Mouse (Mus musculus): Measurements from ENCODE around the gene Arl14.
"Not testable (repeated sequence)": the region's sequence is repeated elsewhere in the genome, so short reads cannot be mapped to it uniquely, and the experiment has no call there.

Gene Arl14

GRCm38 (mm10) chr3:69213465-69213864 lies 8.8 kb upstream of the Arl14 start:
- DNase-seq (ENCODE audit: low read depth): no peak

GRCm38 (mm10) chr3:69214566-69214965 lies 7.7 kb upstream of the Arl14 start:
- no peak for DNase-seq (ENCODE audit: low read depth)

- DNase-seq (ENCODE audit: low read depth): no peak
Observed at GRCm38 (mm10) chr3:69222502-69222900, 282 bp downstream of the Arl14 start.

GRCm38 (mm10) chr3:69222987-69223386 lies 768 bp downstream of the Arl14 start:
- no peak for DNase-seq (ENCODE audit: low read depth)

- no peak for DNase-seq (ENCODE audit: low read depth)
Observed at GRCm38 (mm10) chr3:69223666-69224065, 1.4 kb downstream of the Arl14 start.

GRCm38 (mm10) chr3:69225019-69225418 lies 2.8 kb downstream of the Arl14 start:
- no peak for DNase-seq (ENCODE audit: low read depth)

GRCm38 (mm10) chr3:69226496-69226895 lies 4.3 kb downstream of the Arl14 start:
- no peak for DNase-seq (ENCODE audit: low read depth)

- DNase-seq (ENCODE audit: low read depth): no peak
Observed at GRCm38 (mm10) chr3:69228002-69228401, 5.8 kb downstream of the Arl14 start.

- DNase-seq (ENCODE audit: low read depth): no peak
Observed at GRCm38 (mm10) chr3:69231522-69232138, 9.4 kb downstream of the Arl14 start.

- not testable (repeated sequence) for DNase-seq (ENCODE audit: low read depth)
Observed at GRCm38 (mm10) chr3:69233552-69234189, 11.5 kb downstream of the Arl14 start.

GRCm38 (mm10) chr3:69234525-69234924 lies 12.3 kb downstream of the Arl14 start:
- DNase-seq (ENCODE audit: low read depth): no peak

GRCm38 (mm10) chr3:69235806-69236205 lies 13.6 kb downstream of the Arl14 start:
- DNase-seq (ENCODE audit: low read depth): no peak

- no peak for DNase-seq (ENCODE audit: low read depth)
Observed at GRCm38 (mm10) chr3:69236491-69236890, 14.3 kb downstream of the Arl14 start.

- no peak for DNase-seq (ENCODE audit: low read depth)
Observed at GRCm38 (mm10) chr3:69238141-69238851, 16.1 kb downstream of the Arl14 start.

GRCm38 (mm10) chr3:69239246-69239645 lies 17.0 kb downstream of the Arl14 start:
- no peak for DNase-seq (ENCODE audit: low read depth)

GRCm38 (mm10) chr3:69241020-69241419 lies 18.8 kb downstream of the Arl14 start:
- no peak for DNase-seq (ENCODE audit: low read depth)

GRCm38 (mm10) chr3:69253096-69253866 lies 31.1 kb downstream of the Arl14 start:
- DNase-seq (ENCODE audit: low read depth): peak; percentile 45

GRCm38 (mm10) chr3:69254676-69255075 lies 32.5 kb downstream of the Arl14 start:
- DNase-seq (ENCODE audit: low read depth): no peak

GRCm38 (mm10) chr3:69257049-69257699 lies 35.0 kb downstream of the Arl14 start:
- DNase-seq (ENCODE audit: low read depth): no peak

GRCm38 (mm10) chr3:69263010-69263643 lies 40.9 kb downstream of the Arl14 start:
- DNase-seq (ENCODE audit: low read depth): no peak

- DNase-seq (ENCODE audit: low read depth): not testable (repeated sequence)
Observed at GRCm38 (mm10) chr3:69264299-69264698, 42.1 kb downstream of the Arl14 start.

All from fibroblast of lung, adult 2 months (primary cell).